Mouse (Mus musculus): Measurements from ENCODE around the gene Rad9a.
A peak's percentile ranks its signal among the peaks of the same experiment; 100 is the strongest.

Rad9a gene

DNA sequence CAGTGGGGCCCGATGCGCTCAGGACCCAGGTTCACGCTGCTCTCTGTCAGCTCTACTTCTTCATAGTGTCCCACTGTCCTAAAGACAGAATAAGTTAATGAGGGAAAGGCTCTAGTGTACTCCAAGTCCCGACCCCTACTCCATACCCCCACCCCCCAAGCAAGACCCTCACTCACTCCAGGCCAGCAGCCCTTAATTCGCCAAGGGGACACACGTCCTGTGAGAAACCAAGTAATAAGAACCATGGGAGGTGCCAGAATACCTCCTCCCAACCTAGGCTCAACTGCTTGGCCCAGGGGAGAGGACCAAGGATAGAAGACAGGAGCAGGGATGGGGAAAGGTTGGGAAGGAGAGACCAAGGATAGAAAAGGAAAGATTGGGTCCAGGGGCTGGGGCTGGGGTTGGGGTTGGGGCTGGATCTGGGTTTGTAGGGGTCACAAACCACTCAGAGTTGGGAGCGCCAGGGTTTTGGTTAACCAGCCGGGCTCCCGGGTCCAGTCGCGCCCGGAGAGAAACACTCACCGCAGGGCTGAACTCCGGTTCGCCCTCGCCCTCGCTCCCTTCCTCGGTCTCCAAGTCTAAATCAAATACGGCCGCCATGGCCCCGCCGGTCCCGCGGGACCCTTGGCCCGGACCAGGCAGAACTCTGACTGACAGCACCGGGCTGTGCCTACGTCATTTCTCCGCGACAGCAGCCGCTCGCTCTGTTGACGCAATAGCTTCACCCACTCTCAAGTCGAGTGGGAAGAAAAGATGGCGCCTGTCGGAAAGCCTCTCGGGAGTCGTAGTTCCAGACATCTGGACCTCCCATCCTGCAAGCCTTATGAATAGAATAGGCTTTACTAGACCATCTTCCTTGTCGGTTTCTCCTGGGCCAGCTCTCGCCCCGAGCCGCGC is 38.6 kb downstream of the Rad9a start, which contains the start of gene Rps6kb2:
Rps6kb2 (minus strand) TSS at position 709 of the 897 bp plus-strand sequence.
- peak; percentile 96 for DNase-seq

GRCm38 (mm10) chr19:4159049-4159448 is 42.4 kb downstream of the Rad9a start:
- DNase-seq: no peak

DNA sequence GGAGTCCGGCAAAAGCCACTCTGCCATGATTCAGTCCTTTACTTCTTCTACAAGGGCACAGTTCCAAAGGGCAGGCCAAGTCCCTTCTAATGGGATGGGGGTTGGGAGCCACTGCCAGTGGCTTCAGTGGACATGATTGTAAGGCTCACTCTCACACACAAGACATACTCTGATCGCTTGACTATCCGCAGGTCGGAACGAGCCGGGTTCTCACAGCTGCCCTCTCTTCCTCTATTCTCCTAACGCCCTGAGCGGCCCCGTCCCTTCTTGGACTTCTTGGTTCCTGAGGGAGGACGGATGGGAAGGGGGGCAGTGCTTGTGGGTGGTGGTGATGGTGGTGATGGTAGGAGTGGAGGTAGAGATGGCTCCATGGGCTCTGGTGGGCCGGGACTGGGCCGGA is 44.7 kb downstream of the Rad9a start:
- no peak for DNase-seq

GRCm38 (mm10) chr19:4156073-4156579 is 45.3 kb downstream of the Rad9a start:
- no peak for DNase-seq

GRCm38 (mm10) chr19:4155223-4156072 is 46.0 kb downstream of the Rad9a start:
- no peak for DNase-seq

- DNase-seq: no peak
Measured at GRCm38 (mm10) chr19:4154437-4155222, 46.8 kb downstream of the Rad9a start.

GRCm38 (mm10) chr19:4153232-4153654 is 48.2 kb downstream of the Rad9a start, which contains the start of gene Ptprcap:
Ptprcap (plus strand) TSS chr19:4153604.
- no peak for DNase-seq

- DNase-seq: no peak
Measured at GRCm38 (mm10) chr19:4152445-4153231, 48.8 kb downstream of the Rad9a start.

DNA sequence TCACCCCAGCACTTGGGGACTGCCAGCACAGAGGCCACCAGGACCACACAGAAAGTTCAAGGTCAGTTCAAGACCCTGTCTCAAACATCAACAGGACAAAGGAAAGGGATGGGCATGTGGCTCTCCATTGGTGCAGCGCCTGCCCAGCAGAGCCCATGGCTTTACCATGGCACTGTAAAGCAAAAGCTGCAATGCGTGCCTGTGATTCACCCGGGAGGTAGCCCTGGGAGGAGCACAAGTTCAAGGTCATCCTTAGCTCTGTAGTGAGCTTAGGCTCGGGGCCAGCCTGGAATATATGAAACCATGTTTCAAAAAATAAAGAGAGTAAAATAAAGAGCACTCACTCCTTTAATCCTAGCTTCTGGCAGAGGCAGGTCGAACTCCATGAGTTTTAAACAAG is 49.6 kb downstream of the Rad9a start:
- no peak for DNase-seq

DNA sequence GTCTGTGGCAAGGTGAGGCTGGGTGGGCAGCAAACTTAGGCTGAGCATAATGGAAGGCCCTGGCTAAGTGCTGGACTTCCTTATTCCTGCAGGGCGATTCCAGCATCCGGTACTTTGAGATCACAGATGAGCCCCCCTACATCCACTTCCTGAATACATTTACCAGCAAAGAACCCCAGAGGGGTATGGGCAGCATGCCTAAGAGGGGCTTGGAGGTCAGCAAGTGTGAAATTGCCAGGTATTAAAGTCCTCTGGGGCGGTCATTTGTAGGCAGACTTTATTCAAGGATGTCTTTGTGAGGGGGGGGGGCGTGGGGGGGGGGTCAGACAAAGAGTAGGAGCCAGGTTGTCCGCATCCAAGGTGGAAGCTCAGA is 50.0 kb downstream of the Rad9a start:
- DNase-seq: no peak

DNA sequence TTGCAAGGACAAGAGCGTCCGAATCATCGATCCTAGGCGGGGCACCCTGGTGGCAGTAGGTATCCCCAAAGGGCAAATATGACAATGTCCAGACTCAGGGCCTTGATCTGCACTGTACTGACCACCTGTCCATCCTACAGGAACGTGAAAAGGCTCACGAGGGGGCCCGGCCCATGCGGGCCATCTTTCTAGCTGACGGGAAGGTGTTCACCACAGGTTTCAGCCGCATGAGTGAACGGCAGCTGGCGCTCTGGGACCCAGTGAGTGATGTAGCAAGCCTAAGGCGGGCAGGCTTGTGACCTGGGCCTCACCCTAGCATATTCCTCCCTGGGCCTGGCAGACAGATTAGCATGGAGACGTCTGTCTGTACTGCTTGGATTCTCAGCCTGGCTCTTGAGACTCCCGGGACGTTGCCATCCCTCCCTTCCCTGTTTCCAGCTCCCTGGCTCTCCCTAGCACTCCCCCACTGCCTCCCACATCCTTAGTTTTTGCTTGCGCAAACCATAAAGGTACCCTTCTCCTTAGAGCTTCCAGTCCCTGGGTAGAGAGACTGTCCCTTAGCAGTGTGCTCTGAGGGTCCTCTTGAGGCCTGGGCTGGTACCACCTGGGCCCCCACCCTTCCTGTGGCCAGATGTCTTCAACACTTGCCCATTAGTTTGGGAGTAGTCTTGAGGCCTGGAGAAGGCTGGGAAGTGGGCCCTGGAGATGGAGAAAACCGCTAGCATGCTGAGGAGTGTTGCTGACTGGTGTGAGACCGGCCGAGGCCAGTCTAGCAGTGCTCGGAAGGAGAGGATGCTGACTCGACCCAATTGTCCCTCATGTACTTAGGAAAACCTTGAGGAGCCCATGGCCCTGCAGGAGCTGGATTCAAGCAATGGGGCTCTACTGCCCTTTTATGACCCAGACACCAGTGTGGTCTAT is 50.6 kb downstream of the Rad9a start:
- no peak for DNase-seq

DNA sequence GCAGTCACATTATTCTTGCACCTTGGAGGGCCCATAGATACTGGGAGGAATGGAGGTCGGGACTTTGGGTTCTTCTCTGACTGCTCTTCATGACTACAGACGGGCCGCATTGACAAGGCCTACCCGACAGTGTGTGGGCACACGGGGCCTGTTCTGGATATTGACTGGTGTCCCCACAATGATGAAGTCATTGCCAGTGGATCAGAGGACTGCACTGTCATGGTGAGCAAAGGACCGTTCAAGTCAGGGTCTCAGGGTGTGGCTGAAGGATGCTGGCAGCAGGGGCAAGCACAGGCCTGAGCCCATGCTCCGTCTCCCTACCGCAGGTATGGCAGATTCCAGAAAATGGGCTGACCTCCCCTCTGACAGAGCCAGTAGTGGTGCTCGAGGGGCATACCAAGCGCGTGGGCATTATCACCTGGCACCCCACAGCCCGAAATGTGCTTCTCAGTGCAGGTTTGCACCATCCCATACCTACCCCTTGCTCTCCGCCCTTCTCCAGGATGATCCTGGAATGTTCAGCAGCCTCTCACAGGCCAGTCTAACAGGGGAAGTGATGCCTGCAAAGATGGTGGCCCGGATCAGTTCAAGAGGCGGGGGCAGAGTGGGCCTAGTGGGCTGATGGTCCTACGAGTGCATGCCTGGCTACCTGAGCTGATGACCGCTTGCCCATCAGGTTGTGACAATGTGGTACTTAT is 51.5 kb downstream of the Rad9a start:
- DNase-seq: no peak

DNA sequence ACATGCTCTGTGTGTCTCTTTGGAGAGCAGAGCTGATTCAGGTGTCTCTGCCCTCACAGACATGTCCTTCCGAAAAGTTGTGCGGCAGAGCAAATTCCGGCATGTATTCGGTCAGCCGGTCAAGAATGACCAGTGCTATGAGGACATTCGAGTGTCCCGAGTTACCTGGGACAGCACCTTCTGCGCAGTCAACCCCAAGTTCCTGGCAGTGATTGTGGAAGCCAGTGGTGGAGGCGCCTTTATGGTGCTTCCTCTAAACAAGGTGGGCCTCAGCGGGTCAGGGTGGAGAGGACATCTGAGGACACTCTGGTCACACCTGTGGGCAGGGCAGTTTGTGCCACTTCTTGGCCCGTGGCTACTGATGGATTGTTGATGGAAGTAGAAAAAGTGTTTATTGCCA is 52.2 kb downstream of the Rad9a start:
- DNase-seq: no peak

- no peak for DNase-seq
Measured at GRCm38 (mm10) chr19:4148819-4149218, 52.6 kb downstream of the Rad9a start.

DNA sequence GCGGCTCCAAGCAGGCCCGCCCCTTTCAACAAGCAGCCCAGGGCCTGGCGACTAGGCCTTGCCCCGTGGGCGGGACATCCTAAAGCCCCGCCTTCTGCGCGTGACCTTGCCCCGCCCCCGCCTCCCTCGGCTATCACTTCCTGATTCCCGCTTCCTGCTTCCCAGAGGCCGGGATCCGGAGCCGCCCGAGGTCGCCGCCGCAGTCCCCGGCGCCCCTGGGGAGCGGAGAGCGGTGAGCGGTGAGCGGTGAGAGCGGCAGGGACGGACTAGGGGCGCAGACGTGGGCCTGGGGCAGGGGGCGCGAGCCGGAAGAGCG is 53.0 kb downstream of the Rad9a start, which contains the start of gene Coro1b:
Coro1b (plus strand) TSS at position 129 of the 316 bp plus-strand sequence.
- peak; percentile 99 for DNase-seq

DNA sequence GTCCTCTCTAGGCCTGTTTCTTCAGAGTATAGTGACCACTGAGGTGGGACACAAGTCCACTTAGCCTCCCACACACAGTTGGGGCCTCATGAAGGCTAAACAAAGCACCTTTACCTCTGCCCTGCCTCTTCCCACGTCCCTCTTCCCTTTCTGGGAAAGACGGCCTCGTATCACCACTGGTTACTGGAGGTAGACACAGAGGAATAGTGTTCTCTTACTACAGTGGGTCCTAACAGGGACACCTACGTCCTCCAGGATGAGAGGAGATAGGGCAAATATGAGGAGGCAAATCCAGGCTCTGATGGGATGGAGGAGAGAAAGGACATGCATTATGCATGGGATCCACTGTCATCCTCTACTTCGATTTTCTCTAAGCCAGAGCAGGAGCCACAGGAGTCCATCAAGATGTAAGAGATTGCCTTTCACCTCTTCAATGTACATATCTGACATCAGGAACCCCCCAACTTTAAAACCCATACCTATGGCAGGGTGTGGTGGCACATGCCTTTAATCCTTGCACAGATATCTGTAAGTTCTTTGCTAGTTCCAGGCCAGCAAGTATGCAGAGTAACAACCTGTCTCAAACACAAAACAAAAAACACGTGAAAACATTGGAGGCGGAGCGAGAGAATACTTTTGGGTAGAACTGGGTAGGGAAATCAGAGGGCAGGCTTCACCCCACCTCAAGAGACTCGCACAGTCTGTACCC is 53.5 kb downstream of the Rad9a start:
- DNase-seq: no peak

DNA sequence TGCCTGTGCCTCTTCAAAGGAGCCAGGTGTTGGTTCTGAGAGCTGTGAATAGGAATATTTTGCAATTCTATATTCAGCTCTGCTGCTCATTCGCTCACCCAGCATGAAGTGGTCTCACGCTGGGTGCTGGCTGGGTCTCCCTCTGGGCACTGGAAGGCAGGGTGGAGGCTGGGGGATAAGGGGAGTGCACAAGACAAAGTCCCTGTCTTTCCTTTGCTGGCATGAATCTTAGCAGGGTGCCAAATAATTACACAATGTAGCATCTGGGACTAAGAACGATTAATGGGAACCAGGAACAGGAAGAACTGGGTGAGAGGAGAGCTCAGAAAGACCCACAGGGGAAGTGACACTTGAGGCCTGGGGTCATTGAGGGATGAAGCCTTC is 54.4 kb downstream of the Rad9a start:
- no peak for DNase-seq

DNA sequence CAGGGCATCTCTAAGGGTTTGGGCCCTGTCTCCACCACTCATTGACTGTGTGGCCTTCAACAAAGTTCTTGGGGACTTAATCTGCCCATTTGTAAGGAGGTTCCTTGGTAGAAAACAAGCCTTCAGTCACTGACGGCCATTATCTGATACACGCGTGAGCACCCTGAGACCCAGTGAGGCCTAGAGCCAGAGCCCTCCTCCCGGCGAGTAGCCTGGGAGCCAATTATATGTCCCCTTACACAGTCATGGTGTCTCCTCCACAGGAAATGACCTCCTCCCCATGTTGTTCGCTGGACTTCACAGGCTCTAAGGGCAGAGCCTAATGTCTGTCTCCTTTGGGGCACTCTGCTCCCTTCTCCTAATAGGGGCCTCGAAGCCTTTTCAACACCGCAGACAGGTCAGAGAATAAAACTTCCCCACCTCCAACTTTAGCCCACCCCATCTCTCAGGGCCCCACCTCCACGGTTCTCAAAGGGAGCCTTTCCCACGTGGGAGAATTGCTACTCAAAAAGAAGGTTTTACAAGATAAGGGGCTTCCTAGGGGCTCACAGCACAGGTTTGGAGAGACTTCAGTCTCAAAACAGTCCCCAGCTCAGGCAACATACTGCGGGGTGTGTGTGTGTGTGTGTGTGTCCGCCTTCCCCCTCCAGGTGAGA is 55.0 kb downstream of the Rad9a start:
- DNase-seq: no peak

- no peak for DNase-seq
Measured at GRCm38 (mm10) chr19:4145936-4146335, 55.5 kb downstream of the Rad9a start.

Measured in kidney, adult 18-20 months (tissue).